Mouse (Mus musculus) adrenal gland, adult 2 months (tissue): ENCODE measurements around the gene Wdr91. TPM values are rescaled to one million over a fixed set of nuclear protein-coding genes. Genes with fewer than 3 reads are reported as not detected.

Source experiments
- DNase-seq: peaks from one replicate; pipeline ENCODE4 v3.0.0; 2021
- polyA plus RNA-seq: library from polyadenylated mRNA; depleted of rRNA; stranded (reverse); fragments of >200 nt; gene quantifications from 2 replicates; pipeline ENCODE4 v1.2.3, GENCODE M21; 2012; rRNA removed
- total RNA-seq, 2 experiments: library from RNA; stranded (reverse); gene quantifications; 2 replicates each; pipeline ENCODE4 v1.2.3; 2021

The Wdr91 gene
- total and polyA plus RNA-seq, 3 experiments, result 10.5 to 17.0 (median 16.7) TPM

GRCm38 (mm10) chr6:34862791-34863403 lies 47.8 kb downstream of the Wdr91 start, which contains the start of gene Tmem140:
TSS of gene Tmem140 (plus strand) at chr6:34863146.
- peak; percentile 74 for DNase-seq

DNA sequence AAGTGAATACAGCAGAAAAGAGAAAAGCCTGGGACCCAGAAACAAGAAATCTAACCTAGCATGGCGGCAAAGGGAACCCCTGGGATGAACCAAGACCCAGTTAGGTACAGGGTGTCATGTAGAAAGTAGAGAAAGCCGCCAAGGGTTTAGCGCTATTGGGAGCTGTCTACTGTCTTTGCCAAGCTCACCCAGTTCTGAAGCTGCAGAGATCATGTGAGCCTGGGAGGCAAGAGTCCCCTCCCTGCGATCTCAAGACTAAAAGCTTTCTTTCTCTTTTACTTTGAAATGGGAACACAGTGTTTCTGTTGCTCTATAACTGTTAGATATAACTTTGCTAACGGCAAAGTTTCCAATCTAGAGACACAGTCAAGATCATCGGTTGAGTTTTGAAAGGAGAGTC lies 48.3 kb downstream of the Wdr91 start:
- DNase-seq, result no peak

- DNase-seq, result no peak
Observed at GRCm38 (mm10) chr6:34861546-34862053, 49.1 kb downstream of the Wdr91 start.

DNA sequence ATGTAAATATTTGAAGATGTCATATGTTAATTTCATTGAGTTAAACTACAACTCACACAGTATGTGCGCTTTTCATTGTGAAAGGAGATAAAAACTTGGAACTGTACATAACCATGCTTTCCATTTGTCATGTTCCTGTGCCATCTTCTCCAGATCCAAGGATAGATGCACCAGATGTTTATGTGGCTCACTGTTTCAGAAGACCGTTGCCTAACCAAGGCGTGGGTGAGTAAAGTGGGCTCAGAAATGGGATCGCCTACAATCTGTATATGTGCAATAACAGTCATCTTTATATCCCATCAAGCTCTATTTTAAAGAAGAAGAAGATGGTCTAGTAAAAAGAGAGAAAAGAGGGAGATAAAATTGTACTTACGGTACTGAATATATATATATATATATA lies 78.3 kb downstream of the Wdr91 start:
- no peak for DNase-seq

Other genes starting within 250 kb of the Wdr91 start
- gene Agbl3, start 130.4 kb downstream of the Wdr91 start, total RNA-seq, result 10 to 100 TPM; 10.0 to 15.8 TPM
- gene Agbl3, start 130.4 kb downstream of the Wdr91 start, polyA plus RNA-seq, result 4.2 and 4.9 TPM in 2 replicates
- gene Tmem140, start 47.7 kb downstream of the Wdr91 start, total RNA-seq, result 10 to 100 TPM; 15.5 to 25.7 TPM
- gene Tmem140, start 47.7 kb downstream of the Wdr91 start, polyA plus RNA-seq, result 28.4 and 31.5 TPM in 2 replicates
- 1 to 10 TPM; 7.9 to 8.2 TPM for gene Cyren, start 32.8 kb downstream of the Wdr91 start, total RNA-seq
- 6.6 and 6.7 TPM in 2 replicates for gene Cyren, start 32.8 kb downstream of the Wdr91 start, polyA plus RNA-seq
- not detected for gene Stra8, start 9.3 kb upstream of the Wdr91 start, total RNA-seq
- not detected in 2 replicates for gene Stra8, start 9.3 kb upstream of the Wdr91 start, polyA plus RNA-seq
- under 1 TPM; 0.23 to 0.41 TPM for gene Slc23a4, start 77.5 kb upstream of the Wdr91 start, total RNA-seq
- 0.92 and 0.95 TPM in 2 replicates for gene Slc23a4, start 77.5 kb upstream of the Wdr91 start, polyA plus RNA-seq
- 10 to 100 TPM; 19.8 to 35.4 TPM for gene Cnot4, start 222.8 kb upstream of the Wdr91 start, total RNA-seq
- 5.3 TPM in 2 replicates for gene Cnot4, start 222.8 kb upstream of the Wdr91 start, polyA plus RNA-seq